Mouse (Mus musculus) lung, postnatal 4 days (tissue): ENCODE data around the gene Pkp4.

Experiments
- DNase-seq, 2 experiments: peaks; one replicate each; pipeline ENCODE4 v3.0.0; 2021

Pkp4 gene

GRCm38 (mm10) chr2:59219997-59220789, 59.5 kb downstream of the Pkp4 start:
- DNase-seq: peak; percentile 75 to 80

GRCm38 (mm10) chr2:59226383-59226782, 65.7 kb downstream of the Pkp4 start:
- no peak for DNase-seq

- no peak for DNase-seq
Observed at GRCm38 (mm10) chr2:59227011-59227410, 66.4 kb downstream of the Pkp4 start.

GRCm38 (mm10) chr2:59227508-59228263, 67.0 kb downstream of the Pkp4 start:
- DNase-seq: no peak

- DNase-seq: no peak
Observed at GRCm38 (mm10) chr2:59229250-59229895, 68.7 kb downstream of the Pkp4 start.

- no peak for DNase-seq
Observed at GRCm38 (mm10) chr2:59230656-59231055, 70.0 kb downstream of the Pkp4 start.

GRCm38 (mm10) chr2:59231514-59231913, 70.9 kb downstream of the Pkp4 start:
- no peak for DNase-seq

- DNase-seq: no peak
Observed at GRCm38 (mm10) chr2:59233294-59233923, 72.8 kb downstream of the Pkp4 start.

- DNase-seq: no peak
Observed at GRCm38 (mm10) chr2:59233936-59234335, 73.3 kb downstream of the Pkp4 start.

- DNase-seq: no peak
Observed at GRCm38 (mm10) chr2:59234537-59234936, 73.9 kb downstream of the Pkp4 start.

GRCm38 (mm10) chr2:59239841-59240395, 79.3 kb downstream of the Pkp4 start:
- no peak for DNase-seq

- no peak for DNase-seq
Observed at GRCm38 (mm10) chr2:59242117-59242516, 81.5 kb downstream of the Pkp4 start.

GRCm38 (mm10) chr2:59244273-59245097, 83.8 kb downstream of the Pkp4 start:
- no peak for DNase-seq

GRCm38 (mm10) chr2:59245098-59245388, 84.4 kb downstream of the Pkp4 start:
- no peak for DNase-seq

- DNase-seq: no peak
Observed at GRCm38 (mm10) chr2:59248806-59249205, 88.2 kb downstream of the Pkp4 start.

GRCm38 (mm10) chr2:59252818-59253217, 92.2 kb downstream of the Pkp4 start:
- DNase-seq: no peak

- no peak for DNase-seq
Observed at GRCm38 (mm10) chr2:59253435-59253834, 92.8 kb downstream of the Pkp4 start.

- no peak for DNase-seq
Observed at GRCm38 (mm10) chr2:59258821-59259231, 98.2 kb downstream of the Pkp4 start.

GRCm38 (mm10) chr2:59259346-59259745, 98.7 kb downstream of the Pkp4 start:
- DNase-seq: no peak

GRCm38 (mm10) chr2:59261203-59261602, 100.6 kb downstream of the Pkp4 start:
- no peak for DNase-seq

- DNase-seq: no peak
Observed at GRCm38 (mm10) chr2:59266428-59266827, 105.8 kb downstream of the Pkp4 start.

GRCm38 (mm10) chr2:59271835-59272234, 111.2 kb downstream of the Pkp4 start:
- no peak for DNase-seq
